Mouse (Mus musculus): ENCODE measurements at regions not wholly inside any gene's neighbourhood (a gene's known extent, or its start where the extent isn't known, plus 50 kb on each side); places are given as distances from the start of the nearest gene placed in this dataset.

- DNase-seq (ENCODE audit: low spot score in 2 of 2), result no peak
Observed at GRCm38 (mm10) chr10:51963671-51964070, 58.6 kb upstream of the Vgll2 start.

- DNase-seq (ENCODE audit: low spot score in 2 of 2), result no peak
Observed at GRCm38 (mm10) chr10:51970113-51970512, 52.2 kb upstream of the Vgll2 start.
